Comparison of ENCODE assay signal across 12 mouse cellular contexts in the genomic region with DNA sequence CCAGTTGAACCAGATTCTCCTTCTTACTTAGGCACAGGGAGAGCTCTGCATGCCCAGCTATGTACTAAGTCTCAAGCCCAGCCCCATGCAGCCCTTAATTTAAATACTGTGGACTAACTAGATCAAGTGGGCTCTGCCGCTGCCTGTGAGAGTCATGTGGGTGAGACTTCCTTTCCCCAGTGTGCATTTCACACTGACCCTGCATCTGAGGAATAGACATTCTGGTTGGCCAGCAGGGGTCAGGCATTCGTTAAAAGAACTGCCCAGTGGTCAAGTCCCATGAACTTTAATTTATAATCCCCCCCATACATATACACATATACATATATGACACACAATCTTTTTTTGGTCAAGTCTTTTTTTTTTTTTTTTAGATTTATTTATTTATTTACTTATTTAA. TPM values are rescaled to one million over a fixed set of nuclear protein-coding genes. Genes with fewer than 3 reads are reported as not detected.
A peak's percentile ranks its signal among the peaks of the same experiment; 100 is the strongest.
DNase-seq lines count a peak whose midpoint lies in the region; ATAC-seq and TF ChIP-seq lines count a peak whose summit lies in the region.
"Had no signal": no experiment of that assay in that cellular context is flagged by ENCODE, and none has a peak within 500 bp of the region (broad histone marks: within the 10 kb centered on the region; RNA-seq: fewer than 3 reads in every experiment).

No protein-coding gene starts in this region.

- no peaks in the 10 kb centered on the region; the same call in 1 of the 2 replicates for H3K79me2 ChIP-seq in heart, adult 2 months (replicated peaks; ENCODE audit: control insufficient read depth, insufficient read depth, low read length)
- peaks cover 25% of the 10 kb centered on the region; the same call in 1 of the 2 replicates for H3K79me2 ChIP-seq in liver, adult 2 months (ENCODE audit: control insufficient read depth, insufficient read depth, low read length)

- no peak overlapping the region for H3K9ac ChIP-seq in heart, adult 2 months (ENCODE audit: low read depth, low read length)
- H3K9ac ChIP-seq in heart, embryonic 11.5 days (ENCODE audit: low read depth, low read length) = no peak overlapping the region
- H3K9ac ChIP-seq in liver, adult 2 months (ENCODE audit: low read depth, low read length) = no peak overlapping the region
- no peak overlapping the region for H3K9ac ChIP-seq in liver, embryonic 12.5 days

- H3K4me3 ChIP-seq in heart, adult 2 months = no peak overlapping the region
- no peak overlapping the region for H3K4me3 ChIP-seq in heart, embryonic 11.5 days (ENCODE audit: low read depth, low read length)
- no peak overlapping the region for H3K4me3 ChIP-seq in liver, adult 2 months (ENCODE audit: insufficient read depth, low read depth, low read length)
- H3K4me3 ChIP-seq in liver, embryonic 12.5 days = no peak overlapping the region
- no peak overlapping the region for H3K4me3 ChIP-seq in cortical plate, adult 2 months (ENCODE audit: insufficient read depth, low read length)
- peak overlapping the region; percentile 28 for H3K4me3 ChIP-seq in megakaryocyte, embryonic 14.5 days (replicated peaks)
- no peak overlapping the region for H3K4me3 ChIP-seq in thymus, adult 2 months (ENCODE audit: control insufficient read depth, insufficient read depth, low read length)
- H3K4me3 ChIP-seq: heart, embryonic 10.5 days had no signal

- TF ChIP-seq POLR2A in heart, adult 2 months (IDR thresholded peaks at IDR 0.05; ENCODE audit: insufficient read depth, low read depth, low read length) = no peak
- no peak for TF ChIP-seq POLR2A in liver, adult 2 months (IDR thresholded peaks at IDR 0.05; ENCODE audit: extremely low read depth, insufficient read depth, low read length)
- TF ChIP-seq POLR2A in cortical plate, adult 2 months (IDR thresholded peaks at IDR 0.05; ENCODE audit: extremely low read depth, insufficient read depth, low read length) = no peak
- TF ChIP-seq POLR2A in thymus, adult 2 months (IDR thresholded peaks at IDR 0.05; ENCODE audit: control insufficient read depth, extremely low read depth, insufficient read depth, low read length, poor library complexity) = no peak

- no peak for DNase-seq in heart, adult 2 months
- DNase-seq in liver, adult 2 months (ENCODE audit: extremely low read depth, low read depth, low spot score) = no peak
- no peak for DNase-seq in thymus, adult 2 months
- DNase-seq in ovary, postnatal 14 days (ENCODE audit: low spot score) = no peak
- DNase-seq: adrenal gland, postnatal 36 days; cerebellum, adult 11-12 months; liver had no signal

- no peak for TF ChIP-seq EP300 in heart, adult 2 months (IDR thresholded peaks at IDR 0.05; ENCODE audit: insufficient read depth, low read depth, low read length)

- no peaks in the 10 kb centered on the region for H3K27me3 ChIP-seq in heart, adult 2 months (ENCODE audit: control insufficient read depth, insufficient read depth, low read length)
- H3K27me3 ChIP-seq in heart, embryonic 11.5 days (ENCODE audit: control insufficient read depth, insufficient read depth, low read length) = no peaks in the 10 kb centered on the region
- no peaks in the 10 kb centered on the region for H3K27me3 ChIP-seq in liver, adult 2 months (ENCODE audit: control insufficient read depth, insufficient read depth, low read length)
- no peaks in the 10 kb centered on the region for H3K27me3 ChIP-seq in liver, embryonic 12.5 days (replicated peaks)
- no peaks in the 10 kb centered on the region for H3K27me3 ChIP-seq in megakaryocyte, embryonic 14.5 days (replicated peaks)
- no peaks in the 10 kb centered on the region for H3K27me3 ChIP-seq in thymus, adult 2 months (ENCODE audit: control insufficient read depth, insufficient read depth, low read length)

- no peak for ATAC-seq in heart, embryonic 11.5 days (replicated peaks; ENCODE audit: insufficient number of reproducible peaks, low FRiP score, low TSS enrichment)
- no peak for ATAC-seq in liver, embryonic 12.5 days

- WGBS in heart, adult 2 months = 48% methylated on average over 2 of the region's 2 CpGs
- WGBS in heart, embryonic 11.5 days (ENCODE audit: insufficient replicate concordance) = 42% methylated on average over 2 of the region's 2 CpGs
- 70% methylated on average over 2 of the region's 2 CpGs for WGBS in liver, adult 2 months
- WGBS in liver, embryonic 12.5 days (ENCODE audit: insufficient replicate concordance) = 52% methylated on average over 2 of the region's 2 CpGs
- 77% methylated on average over 2 of the region's 2 CpGs for WGBS in thymus, adult 2 months

- H3K9me3 ChIP-seq in heart, embryonic 11.5 days (replicated peaks; ENCODE audit: control insufficient read depth, low read length) = no peaks in the 10 kb centered on the region
- H3K9me3 ChIP-seq in liver, embryonic 12.5 days (replicated peaks) = no peaks in the 10 kb centered on the region
- no peaks in the 10 kb centered on the region for H3K9me3 ChIP-seq in megakaryocyte, embryonic 14.5 days
- H3K9me3 ChIP-seq: heart, embryonic 10.5 days had no signal

- H3K4me1 ChIP-seq in heart, adult 2 months (ENCODE audit: control insufficient read depth, insufficient read depth, low read length) = no peaks in the 10 kb centered on the region
- H3K4me1 ChIP-seq in heart, embryonic 11.5 days (ENCODE audit: control insufficient read depth, insufficient read depth, low read length) = peaks cover 37% of the 10 kb centered on the region
- H3K4me1 ChIP-seq in liver, adult 2 months (ENCODE audit: control insufficient read depth, insufficient read depth, low read length) = no peaks in the 10 kb centered on the region
- peaks cover 59% of the 10 kb centered on the region for H3K4me1 ChIP-seq in liver, embryonic 12.5 days
- H3K4me1 ChIP-seq in cortical plate, adult 2 months (ENCODE audit: control insufficient read depth, insufficient read depth, low read length) = peaks cover 1% of the 10 kb centered on the region; the same call in 1 of the 2 replicates
- peaks cover 95% of the 10 kb centered on the region for H3K4me1 ChIP-seq in megakaryocyte, embryonic 14.5 days
- H3K4me1 ChIP-seq in thymus, adult 2 months (replicated peaks; ENCODE audit: control insufficient read depth, insufficient read depth, low read length) = no peaks in the 10 kb centered on the region

- TF ChIP-seq CTCF in heart, adult 2 months (IDR thresholded peaks at IDR 0.05) = peak; percentile 52
- TF ChIP-seq CTCF in liver, adult 2 months (IDR thresholded peaks at IDR 0.05; ENCODE audit: low read depth, low read length) = peak; percentile 23; the same call in 1 of the 2 replicates
- TF ChIP-seq CTCF in cortical plate, adult 2 months (IDR thresholded peaks at IDR 0.05; ENCODE audit: extremely low read depth, insufficient read depth, low read length) = 0 out of 2 replicates have a peak, but pooled peaks have one; percentile 2
- no peak for TF ChIP-seq CTCF in thymus, adult 2 months (IDR thresholded peaks at IDR 0.05; ENCODE audit: borderline replicate concordance, control insufficient read depth, extremely low read depth, insufficient read depth, low read length, poor library complexity)

- H3K36me3 ChIP-seq in heart, adult 2 months (ENCODE audit: control insufficient read depth, insufficient read depth, low read length) = no peaks in the 10 kb centered on the region
- H3K36me3 ChIP-seq in heart, embryonic 11.5 days (ENCODE audit: control insufficient read depth, insufficient read depth, low read length) = no peaks in the 10 kb centered on the region
- H3K36me3 ChIP-seq in liver, adult 2 months (ENCODE audit: control insufficient read depth, insufficient read depth, low read length) = no peaks in the 10 kb centered on the region
- peaks cover 10% of the 10 kb centered on the region; the same call in 1 of the 2 replicates for H3K36me3 ChIP-seq in liver, embryonic 12.5 days
- H3K36me3 ChIP-seq in megakaryocyte, embryonic 14.5 days (replicated peaks; ENCODE audit: low read length) = peaks cover 36% of the 10 kb centered on the region
- H3K36me3 ChIP-seq in thymus, adult 2 months (ENCODE audit: control insufficient read depth, insufficient read depth, low read length) = no peaks in the 10 kb centered on the region
- H3K36me3 ChIP-seq: heart, embryonic 10.5 days had no signal

- no peak overlapping the region for H3K4me2 ChIP-seq in heart, embryonic 11.5 days
- no peak overlapping the region for H3K4me2 ChIP-seq in liver, embryonic 12.5 days

- intact Hi-C loops in heart, adult 2 months (cut with DNase I) = no loop called here

- no peak overlapping the region for H3K27ac ChIP-seq in heart, adult 2 months
- no peak overlapping the region for H3K27ac ChIP-seq in heart, embryonic 11.5 days (ENCODE audit: low read depth, low read length)
- no peak overlapping the region for H3K27ac ChIP-seq in liver, adult 2 months (replicated peaks; ENCODE audit: insufficient read depth, low read depth, low read length)
- H3K27ac ChIP-seq in liver, embryonic 12.5 days = no peak overlapping the region
- no peak overlapping the region for H3K27ac ChIP-seq in cortical plate, adult 2 months (ENCODE audit: insufficient read depth, low read length)
- H3K27ac ChIP-seq in thymus, adult 2 months (ENCODE audit: control insufficient read depth, insufficient read depth, low read length) = no peak overlapping the region
- H3K27ac ChIP-seq: heart, embryonic 10.5 days had no signal

RNA-seq across cellular contexts. Expression of a gene that starts 15.7 kb away (rescaled TPM):
- total RNA-seq in heart, adult 2 months (2021) = 10 to 100 TPM; 12.1 to 13.8 TPM
- 7.9 and 11.8 TPM in 2 replicates for polyA plus RNA-seq in heart, adult 2 months (2012; rRNA removed)
- 18.9 and 24.0 TPM in 2 replicates for polyA plus RNA-seq in heart, embryonic 11.5 days (2014; fragmentation: Nextera tagmentation; extraction: Ambion mirVana)
- total RNA-seq in liver, adult 2 months (2014; rRNA removed) = 6.2 and 6.4 TPM in 2 replicates
- polyA plus RNA-seq in liver, adult 2 months (2012; rRNA removed) = 5.7 and 6.1 TPM in 2 replicates
- polyA plus RNA-seq in liver, embryonic 12.5 days (2016; fragmentation: Nextera tagmentation; extraction: Ambion mirVana) = 15.7 and 16.1 TPM in 2 replicates
- polyA plus RNA-seq in cortical plate, adult 2 months (2012; rRNA removed) = 6.6 and 7.1 TPM in 2 replicates
- 10.3 and 16.1 TPM in 2 replicates for polyA plus RNA-seq in megakaryocyte, embryonic 14.5 days (2012; ENCODE audit: insufficient read depth, low replicate concordance)
- 28.1 and 34.4 TPM in 2 replicates for polyA plus RNA-seq in thymus, adult 2 months (2012; rRNA removed)
